Mouse (Mus musculus): Measurements from ENCODE around the gene Itprid1. TPM values are rescaled to one million over a fixed set of nuclear protein-coding genes. Genes with fewer than 3 reads are reported as not detected.

Gene Itprid1
- 0.10 and 0.30 TPM in 2 replicates for polyA plus RNA-seq (2012; rRNA removed)

GRCm38 (mm10) chr6:55836650-55837320 lies at the start of gene Itprid1:
TSS of gene Itprid1 (plus strand) at chr6:55836895.
- H3K27me3 ChIP-seq (ENCODE audit: control insufficient read depth, insufficient read depth, low read length) = no peaks in the 10 kb centered on the region
- DNase-seq = no peak
- TF ChIP-seq CTCF (IDR thresholded peaks at IDR 0.05; ENCODE audit: borderline replicate concordance, control insufficient read depth, extremely low read depth, insufficient read depth, low read length, poor library complexity) (no peak), POLR2A (IDR thresholded peaks at IDR 0.05; ENCODE audit: control insufficient read depth, extremely low read depth, insufficient read depth, low read length, poor library complexity) (no peak)
- H3K36me3 ChIP-seq (ENCODE audit: control insufficient read depth, insufficient read depth, low read length) = no peaks in the 10 kb centered on the region
- H3K4me1 ChIP-seq (replicated peaks; ENCODE audit: control insufficient read depth, insufficient read depth, low read length) = no peaks in the 10 kb centered on the region
- no peak within 1 kb of the TSS for H3K27ac ChIP-seq (ENCODE audit: control insufficient read depth, insufficient read depth, low read length)
- no peak within 1 kb of the TSS for H3K4me3 ChIP-seq (ENCODE audit: control insufficient read depth, insufficient read depth, low read length)
- 85% methylated on average over 8 of the region's 8 CpGs for WGBS

- Histone ChIP-seq H3K4me1 (replicated peaks; ENCODE audit: control insufficient read depth, insufficient read depth, low read length) (no peaks in the 10 kb centered on the region), H3K36me3 (ENCODE audit: control insufficient read depth, insufficient read depth, low read length) (no peaks in the 10 kb centered on the region), H3K4me3 (ENCODE audit: control insufficient read depth, insufficient read depth, low read length) (no peak overlapping the region), H3K27ac (ENCODE audit: control insufficient read depth, insufficient read depth, low read length) (no peak overlapping the region), H3K27me3 (ENCODE audit: control insufficient read depth, insufficient read depth, low read length) (no peaks in the 10 kb centered on the region)
- 2% methylated on average over 1 of the region's 1 CpGs for WGBS
- TF ChIP-seq CTCF (IDR thresholded peaks at IDR 0.05; ENCODE audit: borderline replicate concordance, control insufficient read depth, extremely low read depth, insufficient read depth, low read length, poor library complexity) = no peak
- TF ChIP-seq POLR2A (IDR thresholded peaks at IDR 0.05; ENCODE audit: control insufficient read depth, extremely low read depth, insufficient read depth, low read length, poor library complexity) = no peak
- DNase-seq = no peak
Observed at GRCm38 (mm10) chr6:55789557-55789956, 47.1 kb upstream of the Itprid1 start.

- H3K27ac ChIP-seq (ENCODE audit: control insufficient read depth, insufficient read depth, low read length) = no peak overlapping the region
- TF ChIP-seq POLR2A (IDR thresholded peaks at IDR 0.05; ENCODE audit: control insufficient read depth, extremely low read depth, insufficient read depth, low read length, poor library complexity) (no peak), CTCF (IDR thresholded peaks at IDR 0.05; ENCODE audit: borderline replicate concordance, control insufficient read depth, extremely low read depth, insufficient read depth, low read length, poor library complexity) (no peak)
- no peak overlapping the region for H3K4me3 ChIP-seq (ENCODE audit: control insufficient read depth, insufficient read depth, low read length)
- no peaks in the 10 kb centered on the region for H3K36me3 ChIP-seq (ENCODE audit: control insufficient read depth, insufficient read depth, low read length)
- H3K4me1 ChIP-seq (replicated peaks; ENCODE audit: control insufficient read depth, insufficient read depth, low read length) = no peaks in the 10 kb centered on the region
- WGBS = 73% methylated on average over 6 of the region's 6 CpGs
- H3K27me3 ChIP-seq (ENCODE audit: control insufficient read depth, insufficient read depth, low read length) = no peaks in the 10 kb centered on the region
- no peak for DNase-seq
Observed at GRCm38 (mm10) chr6:55791852-55792496, 44.7 kb upstream of the Itprid1 start.

DNA sequence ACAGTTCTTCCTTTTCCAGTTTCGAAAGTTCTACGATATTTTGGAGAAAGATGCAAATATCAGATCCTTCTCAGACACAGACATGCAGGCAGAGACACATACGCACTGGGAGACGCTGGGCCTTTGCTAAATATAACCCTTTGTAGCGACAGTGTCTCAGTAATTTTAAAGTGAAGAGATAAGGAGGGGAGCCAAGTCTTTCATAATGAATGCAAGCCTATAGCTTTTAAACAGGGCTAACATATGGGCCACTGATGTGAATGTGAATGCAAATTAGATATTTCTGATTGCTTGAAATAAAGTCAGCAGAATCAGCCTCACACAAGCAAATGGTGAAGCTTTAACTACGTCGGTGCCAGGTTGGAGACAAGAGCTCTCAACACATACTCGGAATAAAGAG lies 44.2 kb upstream of the Itprid1 start:
- DNase-seq = no peak
- H3K27me3 ChIP-seq (ENCODE audit: control insufficient read depth, insufficient read depth, low read length) = no peaks in the 10 kb centered on the region
- TF ChIP-seq POLR2A (IDR thresholded peaks at IDR 0.05; ENCODE audit: control insufficient read depth, extremely low read depth, insufficient read depth, low read length, poor library complexity) (no peak), CTCF (IDR thresholded peaks at IDR 0.05; ENCODE audit: borderline replicate concordance, control insufficient read depth, extremely low read depth, insufficient read depth, low read length, poor library complexity) (no peak)
- WGBS = 90% methylated on average over 8 of the region's 8 CpGs
- H3K27ac ChIP-seq (ENCODE audit: control insufficient read depth, insufficient read depth, low read length) = no peak overlapping the region
- H3K36me3 ChIP-seq (ENCODE audit: control insufficient read depth, insufficient read depth, low read length) = no peaks in the 10 kb centered on the region
- no peaks in the 10 kb centered on the region for H3K4me1 ChIP-seq (replicated peaks; ENCODE audit: control insufficient read depth, insufficient read depth, low read length)
- no peak overlapping the region for H3K4me3 ChIP-seq (ENCODE audit: control insufficient read depth, insufficient read depth, low read length)

DNA sequence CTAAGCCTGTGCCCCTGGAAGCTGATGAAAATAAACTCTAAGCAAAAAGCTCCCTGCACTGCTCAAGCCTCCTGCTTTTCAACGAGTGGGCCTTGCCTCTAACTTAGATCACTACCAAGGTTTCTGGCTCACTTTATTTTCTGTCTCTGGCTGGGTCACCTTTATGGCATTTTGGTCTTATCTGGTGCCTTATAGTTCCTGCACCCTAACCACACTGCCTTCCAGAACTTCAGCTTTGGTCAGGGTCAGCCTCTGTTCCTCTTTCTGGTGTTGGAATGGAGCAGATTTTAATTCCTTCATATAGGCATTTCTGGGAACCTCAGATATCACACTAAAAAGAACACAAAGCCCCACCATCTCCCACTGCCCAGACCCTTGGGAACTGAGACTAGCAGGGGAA lies 34.0 kb upstream of the Itprid1 start:
- no peaks in the 10 kb centered on the region for H3K4me1 ChIP-seq (replicated peaks; ENCODE audit: control insufficient read depth, insufficient read depth, low read length)
- H3K27me3 ChIP-seq (ENCODE audit: control insufficient read depth, insufficient read depth, low read length) = no peaks in the 10 kb centered on the region
- TF ChIP-seq POLR2A (IDR thresholded peaks at IDR 0.05; ENCODE audit: control insufficient read depth, extremely low read depth, insufficient read depth, low read length, poor library complexity) = no peak
- H3K27ac ChIP-seq (ENCODE audit: control insufficient read depth, insufficient read depth, low read length) = no peak overlapping the region
- WGBS = 18% methylated on average over 1 of the region's 1 CpGs
- no peak overlapping the region for H3K4me3 ChIP-seq (ENCODE audit: control insufficient read depth, insufficient read depth, low read length)
- no peak for DNase-seq
- H3K36me3 ChIP-seq (ENCODE audit: control insufficient read depth, insufficient read depth, low read length) = no peaks in the 10 kb centered on the region

DNA sequence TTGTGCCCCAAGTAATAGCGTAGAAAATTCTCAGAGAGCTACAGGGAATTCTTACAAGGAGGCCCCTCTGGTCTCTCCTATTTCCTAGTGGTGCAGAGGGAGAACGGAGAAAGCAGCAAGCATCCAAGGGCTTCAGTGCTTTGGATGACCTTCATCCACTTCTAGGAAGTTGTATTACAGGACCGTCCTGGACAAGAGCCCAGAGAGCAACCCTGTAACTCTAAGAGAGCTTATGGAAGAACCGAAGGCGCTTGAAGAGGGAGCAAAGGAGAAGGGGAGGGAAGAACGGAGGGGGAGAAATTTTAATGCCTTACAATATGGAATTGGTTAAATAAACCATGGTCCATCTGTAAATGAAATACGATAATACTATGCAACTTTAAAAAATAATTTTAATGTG lies 33.3 kb upstream of the Itprid1 start:
- TF ChIP-seq POLR2A (IDR thresholded peaks at IDR 0.05; ENCODE audit: control insufficient read depth, extremely low read depth, insufficient read depth, low read length, poor library complexity) = no peak
- no peak for TF ChIP-seq CTCF (IDR thresholded peaks at IDR 0.05; ENCODE audit: borderline replicate concordance, control insufficient read depth, extremely low read depth, insufficient read depth, low read length, poor library complexity)

More for the DNA sequence above, 33.3 kb upstream of the Itprid1 start:
- H3K36me3 ChIP-seq (ENCODE audit: control insufficient read depth, insufficient read depth, low read length) = no peaks in the 10 kb centered on the region
- no peak overlapping the region for H3K4me3 ChIP-seq (ENCODE audit: control insufficient read depth, insufficient read depth, low read length)
- no peak for DNase-seq
- no peak overlapping the region for H3K27ac ChIP-seq (ENCODE audit: control insufficient read depth, insufficient read depth, low read length)
- no peaks in the 10 kb centered on the region for H3K27me3 ChIP-seq (ENCODE audit: control insufficient read depth, insufficient read depth, low read length)
- 92% methylated on average over 7 of the region's 7 CpGs for WGBS
- H3K4me1 ChIP-seq (replicated peaks; ENCODE audit: control insufficient read depth, insufficient read depth, low read length) = no peaks in the 10 kb centered on the region
